Mouse (Mus musculus): ENCODE data around the gene Olfr129.

Gene Olfr129

DNA sequence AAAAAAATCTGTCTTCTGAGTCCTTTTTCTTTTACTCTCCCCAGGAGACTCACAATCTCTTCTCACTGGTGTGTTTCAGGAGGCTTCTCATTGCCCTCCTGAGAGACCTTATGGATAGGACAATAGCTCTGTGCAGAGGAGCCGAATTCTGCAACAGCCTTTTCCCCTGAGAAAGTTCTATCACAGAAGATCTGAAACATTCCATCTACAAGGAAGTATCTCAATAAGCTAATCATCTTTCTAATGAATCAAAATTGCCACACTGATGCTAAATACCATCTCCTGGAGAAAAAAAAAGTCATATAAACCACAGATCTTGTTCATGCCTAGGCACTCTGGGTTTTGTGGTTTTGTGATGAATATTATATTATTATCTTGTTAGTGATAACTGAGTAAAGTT, at the start of gene Olfr129:
TSS of gene Olfr129 (minus strand) at position 101 of the 400 bp plus-strand sequence.
- no peak for DNase-seq (ENCODE audit: low read depth in 2 of 2, low spot score in 2 of 2)

- no peak for DNase-seq (ENCODE audit: low read depth in 2 of 2, low spot score in 2 of 2)
Observed at GRCm38 (mm10) chr17:38088593-38088992, 28.7 kb upstream of the Olfr129 start, which contains the start of gene Olfr131. TSS of gene Olfr131 (minus strand) at chr17:38088693.

- no peak for DNase-seq (ENCODE audit: low read depth in 2 of 2, low spot score in 2 of 2)
Observed at GRCm38 (mm10) chr17:38082364-38082763, 22.5 kb upstream of the Olfr129 start.

- no peak for DNase-seq (ENCODE audit: low read depth in 2 of 2, low spot score in 2 of 2)
Observed at GRCm38 (mm10) chr17:38063621-38064020, 3.7 kb upstream of the Olfr129 start, which contains the start of gene Olfr130. TSS of gene Olfr130 (plus strand) at chr17:38063921.

GRCm38 (mm10) chr17:38026297-38026696, 33.6 kb downstream of the Olfr129 start:
- no peak for DNase-seq (ENCODE audit: low read depth in 2 of 2, low spot score in 2 of 2)

GRCm38 (mm10) chr17:38016341-38016740, 43.5 kb downstream of the Olfr129 start:
- no peak for DNase-seq (ENCODE audit: low read depth in 2 of 2, low spot score in 2 of 2)

DNA sequence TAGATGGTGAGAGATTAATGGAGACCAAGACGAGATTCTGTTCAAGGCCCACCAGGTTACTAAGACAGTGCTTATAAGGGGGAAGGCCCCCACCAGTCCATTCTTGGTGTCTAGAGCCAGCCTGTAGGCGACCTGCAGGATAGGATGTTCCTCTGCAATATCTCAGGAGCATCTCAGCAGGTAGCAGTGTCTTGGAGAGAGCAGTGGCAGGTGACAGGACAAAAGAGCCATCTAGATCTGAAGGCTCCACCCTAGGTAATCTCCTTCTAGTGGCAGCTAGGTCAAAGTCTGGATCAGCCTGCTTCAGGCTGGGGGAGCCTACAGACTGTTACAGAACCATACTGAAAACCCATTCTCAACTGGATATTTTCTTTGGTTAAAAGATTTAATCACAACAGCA, 54.9 kb downstream of the Olfr129 start:
- no peak for DNase-seq (ENCODE audit: low read depth in 2 of 2, low spot score in 2 of 2)

Data from CD8-positive naive resting alpha-beta T cell, adult 2 months (primary cell).